Mouse (Mus musculus) heart, postnatal 14 days (tissue): Measurements from ENCODE around the gene Hdac2. TPM values are rescaled to one million over a fixed set of nuclear protein-coding genes. Genes with fewer than 3 reads are reported as not detected.

Experiments
- total RNA-seq, 2 experiments: library from RNA; stranded (reverse); gene quantifications; 2 replicates each; pipeline ENCODE4 v1.2.3; 2021

The Hdac2 gene
- total RNA-seq, 2 experiments from 2014 or later, result 59.9 to 65.8 TPM

Other genes with a start within 250 kb of the Hdac2 start
- gene Marcks, start 164.4 kb downstream of the Hdac2 start, total RNA-seq, result 10 to 100 TPM; 75.6 to 79.2 TPM